Mouse (Mus musculus) right cerebral cortex, postnatal 14 days (tissue): Measurements from ENCODE around the gene Olfr655.

Experiments
- DNase-seq: peaks from one replicate; pipeline ENCODE4 v3.0.0; 2022

The Olfr655 gene

DNA sequence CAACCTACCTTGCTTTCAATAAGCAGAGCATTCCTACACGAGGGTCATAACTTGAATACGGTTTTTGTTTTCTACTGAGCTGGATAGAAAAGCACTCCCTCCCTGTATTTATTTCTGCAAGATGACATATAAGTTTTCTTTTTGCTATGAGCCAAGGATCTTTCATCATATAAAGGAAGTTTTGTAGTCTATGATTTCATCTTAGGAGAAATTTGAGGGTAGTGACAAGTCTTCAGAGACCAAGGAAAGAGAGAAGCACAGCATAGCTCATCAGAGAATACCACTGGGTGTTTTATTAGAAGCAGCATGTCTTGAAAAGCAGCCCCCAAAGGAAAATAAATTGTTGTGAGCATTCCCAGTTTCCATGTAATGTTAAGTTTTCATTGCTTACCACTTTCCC lies at the start of gene Olfr655:
Gene Olfr655 (minus strand): TSS at position 101 of the 400 bp plus-strand sequence.
- DNase-seq, result no peak

DNA sequence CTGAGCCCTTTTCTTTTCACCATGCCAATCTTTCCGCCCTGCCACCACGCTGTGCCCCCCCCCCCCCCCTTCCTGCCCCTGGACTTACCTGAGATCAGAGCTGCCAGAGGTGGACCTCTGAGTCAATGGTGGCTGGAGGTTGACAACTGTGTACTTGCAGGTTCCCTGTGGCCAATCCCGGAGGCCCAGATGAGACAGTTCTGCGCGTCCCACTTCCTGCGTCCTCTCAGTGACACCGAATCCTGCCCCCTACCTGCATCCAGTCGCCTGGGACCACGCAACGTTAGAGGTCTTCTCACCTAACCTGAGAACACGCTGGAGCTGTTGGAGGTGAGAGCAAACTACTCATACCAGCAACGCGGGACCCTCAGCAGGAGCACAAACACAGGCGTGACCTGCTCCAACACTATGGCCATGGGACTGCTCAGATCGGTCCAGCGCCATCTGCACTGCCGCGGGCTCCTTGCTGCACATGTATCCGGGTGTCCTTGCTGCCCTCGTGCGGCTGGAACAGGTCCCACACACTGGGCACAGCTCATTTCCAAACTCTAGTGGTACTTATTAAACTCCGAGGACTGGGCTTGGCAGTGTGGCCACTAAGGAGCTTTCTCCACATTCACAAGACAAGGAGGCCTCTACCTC lies 45.4 kb upstream of the Olfr655 start, which contains the start of gene Olfr658:
Gene Olfr658 (minus strand): TSS at position 465 of the 642 bp plus-strand sequence.
- DNase-seq, result peak; percentile 21

DNA sequence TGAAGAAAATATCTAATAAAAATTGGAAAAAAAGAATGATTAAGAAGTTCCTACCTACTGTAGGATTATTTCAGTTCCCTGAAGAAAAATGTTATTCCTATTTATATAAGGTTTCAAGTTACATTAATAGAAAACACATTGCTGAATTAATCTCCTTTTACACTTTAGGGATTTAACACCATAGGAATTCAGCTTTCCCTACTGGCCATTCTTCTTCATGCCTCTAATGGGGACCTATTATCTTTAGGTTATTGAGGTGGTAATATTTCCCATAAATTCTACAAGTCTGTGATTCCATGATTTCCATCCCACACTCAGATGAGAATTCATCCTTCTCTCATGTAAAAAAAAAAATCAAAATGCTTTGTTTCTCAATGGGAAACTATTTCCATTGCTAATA lies 22.9 kb upstream of the Olfr655 start, which contains the start of gene Olfr657:
Gene Olfr657 (plus strand): TSS at position 301 of the 400 bp plus-strand sequence.
- no peak for DNase-seq

DNA sequence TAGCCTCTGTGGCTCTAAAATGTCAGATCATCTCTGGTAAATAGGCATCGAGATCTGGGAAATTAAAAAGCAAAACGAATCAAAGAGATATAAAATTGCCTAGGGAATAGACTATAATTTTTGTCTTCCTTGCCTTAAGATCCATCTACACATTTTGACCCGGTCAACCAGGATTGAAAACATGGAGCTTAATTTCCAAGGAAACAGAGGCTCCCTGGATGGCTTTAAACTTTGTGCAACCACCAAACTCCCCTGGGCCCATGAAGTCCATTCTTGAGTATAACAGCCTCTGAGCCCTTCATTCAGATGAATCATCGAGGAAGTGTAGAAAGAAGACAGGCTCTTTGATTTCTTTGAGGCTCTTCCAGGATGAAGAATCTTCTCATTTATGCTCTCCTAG lies 12.1 kb upstream of the Olfr655 start, which contains the start of gene Olfr656:
Gene Olfr656 (plus strand): TSS at position 301 of the 400 bp plus-strand sequence.
- DNase-seq, result no peak

DNA sequence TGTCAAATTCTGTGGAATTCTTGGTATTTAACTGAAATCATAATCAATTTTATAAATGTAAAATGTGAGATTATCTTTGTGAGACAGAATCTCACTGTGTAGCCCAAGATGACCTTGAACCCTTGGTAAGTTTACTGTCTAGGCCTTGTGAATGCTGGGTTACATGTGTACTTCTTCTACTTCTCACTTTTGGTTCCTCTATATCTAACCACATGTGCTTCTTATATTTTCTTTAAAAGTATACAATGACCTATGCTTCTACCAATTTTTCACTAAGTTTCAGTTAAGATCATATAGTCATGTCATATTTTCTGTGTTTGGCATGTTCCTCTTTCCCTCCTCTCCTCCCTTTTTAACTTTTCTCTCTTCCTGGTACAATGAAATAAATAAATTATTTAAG lies 3.1 kb upstream of the Olfr655 start:
- no peak for DNase-seq

DNA sequence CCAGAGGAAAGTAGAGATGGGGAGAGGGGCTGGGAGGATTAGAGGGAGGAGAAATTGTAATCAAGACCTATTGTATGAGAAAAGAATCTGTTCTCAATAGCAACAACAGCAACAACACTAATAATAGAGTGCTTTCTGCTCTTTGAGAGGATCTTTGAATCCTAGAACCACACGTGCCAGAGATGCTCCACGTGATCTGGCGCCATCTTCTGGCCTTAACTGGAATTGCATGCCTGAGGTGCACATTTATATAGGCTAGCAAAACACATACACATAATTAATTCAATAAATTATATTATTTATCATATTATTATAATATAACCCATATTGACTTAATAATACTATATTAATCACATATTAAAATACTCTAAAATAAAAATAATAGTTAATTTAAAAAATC lies 1.6 kb upstream of the Olfr655 start:
- no peak for DNase-seq

DNA sequence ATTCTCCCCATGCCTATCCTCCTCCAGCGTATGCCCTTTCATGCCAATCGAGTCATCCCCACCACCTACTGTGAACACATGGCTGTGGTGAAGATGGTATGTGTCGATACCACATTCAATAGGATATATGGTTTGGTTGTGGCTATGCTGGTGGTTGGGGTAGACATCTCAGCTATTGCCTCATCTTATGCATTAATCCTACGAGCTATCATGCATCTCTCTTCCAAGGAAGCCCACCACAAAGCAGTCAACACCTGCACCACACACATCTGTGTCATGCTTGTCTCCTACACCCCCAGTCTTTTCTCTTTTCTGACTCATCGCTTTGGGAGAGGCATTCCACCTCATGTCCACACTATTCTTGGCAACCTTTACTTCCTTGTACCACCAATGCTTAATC lies 13.3 kb downstream of the Olfr655 start:
- no peak for DNase-seq

DNA sequence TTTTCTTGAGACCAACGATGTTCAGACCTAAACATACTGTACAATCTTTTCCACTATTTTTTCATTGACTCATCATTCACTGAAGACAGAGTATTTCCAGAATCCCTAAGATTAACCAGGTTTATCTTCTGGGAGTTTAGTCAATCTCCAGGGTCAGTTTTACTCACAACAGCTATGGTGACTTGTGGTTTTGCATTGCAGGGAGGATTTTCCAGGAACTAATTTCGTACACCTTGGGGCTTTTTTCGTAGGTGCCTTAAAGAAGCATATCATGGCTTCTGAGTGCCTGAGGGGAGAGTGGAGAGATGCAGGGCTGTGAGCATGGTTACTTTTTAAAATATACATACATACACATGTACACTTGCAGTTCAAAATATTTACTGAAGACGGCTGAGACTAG lies 14.9 kb downstream of the Olfr655 start, which contains the start of gene Olfr654:
Gene Olfr654 (plus strand): TSS at position 301 of the 400 bp plus-strand sequence.
- DNase-seq, result no peak

DNA sequence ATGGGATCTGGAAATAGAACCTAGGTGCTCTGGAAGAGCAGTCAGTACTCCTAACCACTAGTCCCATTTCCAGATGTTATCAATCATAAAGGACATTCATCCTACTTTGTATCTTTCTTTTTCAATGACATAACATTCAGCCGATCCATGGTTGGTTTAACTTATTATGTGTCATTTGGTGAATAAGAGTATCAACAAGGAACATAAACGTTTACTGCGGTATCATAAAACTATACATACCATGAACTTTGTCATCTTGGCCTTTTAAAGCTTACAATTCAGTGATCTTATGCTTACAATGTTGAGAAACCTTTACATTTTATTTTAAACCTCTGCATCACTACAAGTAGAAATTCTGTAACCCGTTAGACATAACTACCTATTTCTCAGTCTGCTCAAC lies 20.1 kb downstream of the Olfr655 start:
- DNase-seq, result no peak

DNA sequence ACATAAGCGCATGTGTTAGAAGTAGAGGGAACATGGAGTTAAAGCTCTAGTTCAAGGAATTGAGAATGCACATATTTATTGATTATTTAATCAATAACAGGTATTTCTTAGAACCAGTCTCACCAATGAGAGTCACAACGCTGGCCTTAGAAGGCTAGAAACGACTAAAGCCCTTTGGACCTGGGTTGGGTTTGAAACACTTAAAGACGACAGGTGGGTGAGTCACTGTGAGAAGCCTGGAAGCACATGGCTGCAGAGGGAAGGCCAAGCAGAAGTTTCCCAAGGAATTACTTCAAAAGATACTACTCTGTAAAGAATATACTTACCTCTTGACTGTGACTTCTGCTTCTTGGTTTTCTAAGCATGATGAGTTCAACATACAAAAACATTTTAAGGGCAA lies 20.7 kb downstream of the Olfr655 start:
- no peak for DNase-seq

DNA sequence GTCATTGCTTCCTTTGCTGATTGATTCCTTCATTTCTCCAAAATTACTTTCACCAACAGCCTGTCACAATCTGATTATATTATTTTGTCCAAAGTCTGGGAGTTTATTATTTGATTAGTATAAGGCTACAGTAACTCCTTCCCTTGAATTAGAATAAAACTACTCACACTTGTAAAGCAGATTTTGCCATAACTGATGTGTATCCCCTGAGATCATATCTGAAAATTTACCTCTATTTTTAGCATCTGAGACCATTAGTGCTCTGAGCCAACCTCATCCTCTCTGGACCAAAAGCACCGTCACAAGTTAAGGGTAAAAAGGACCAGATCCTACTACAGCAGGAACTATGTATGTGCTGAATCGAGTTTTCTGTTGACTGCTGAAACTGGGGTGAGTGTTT lies 24.6 kb downstream of the Olfr655 start, which contains the start of gene Olfr653:
Gene Olfr653 (plus strand): TSS at position 301 of the 400 bp plus-strand sequence.
- DNase-seq, result no peak

DNA sequence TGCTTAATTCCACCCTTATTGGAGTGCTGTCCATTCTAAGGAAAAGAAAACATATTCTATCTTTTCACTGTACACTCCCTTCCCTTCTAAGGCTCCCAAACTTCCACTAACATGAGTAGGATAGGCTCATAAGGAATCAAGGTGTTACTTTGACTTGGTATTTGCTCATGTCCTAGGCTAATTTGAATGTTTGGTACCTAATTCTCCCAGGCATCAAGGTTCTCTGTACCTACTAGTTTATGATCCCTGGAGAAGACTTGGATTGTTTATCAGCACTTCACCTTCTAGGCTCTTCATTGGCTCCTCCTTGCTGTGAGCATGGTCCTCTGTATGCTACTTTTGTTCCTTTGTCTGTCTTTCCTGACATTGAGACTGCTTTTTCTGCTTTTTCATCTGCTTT lies 41.0 kb downstream of the Olfr655 start, which contains the start of gene Olfr652:
Gene Olfr652 (plus strand): TSS at position 301 of the 400 bp plus-strand sequence.
- no peak for DNase-seq

DNA sequence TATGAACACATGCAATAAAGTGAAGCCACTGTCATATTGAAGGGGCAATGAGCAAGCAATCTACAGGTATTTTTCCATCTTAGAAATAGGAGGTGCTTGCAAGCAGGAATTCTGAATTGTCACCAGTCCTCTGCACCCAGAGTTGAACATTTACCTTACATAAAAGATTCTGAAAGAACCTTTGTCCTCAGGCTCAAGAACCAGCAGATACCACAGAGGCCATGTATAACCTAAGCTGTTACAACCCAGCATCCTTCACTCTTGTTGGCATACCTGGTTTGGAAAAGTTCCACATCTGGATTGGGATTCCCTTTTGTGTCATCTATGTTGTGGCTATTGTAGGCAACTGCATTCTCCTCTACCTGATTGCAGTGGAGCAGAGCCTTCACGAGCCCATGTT lies 48.9 kb downstream of the Olfr655 start:
- DNase-seq, result no peak

DNA sequence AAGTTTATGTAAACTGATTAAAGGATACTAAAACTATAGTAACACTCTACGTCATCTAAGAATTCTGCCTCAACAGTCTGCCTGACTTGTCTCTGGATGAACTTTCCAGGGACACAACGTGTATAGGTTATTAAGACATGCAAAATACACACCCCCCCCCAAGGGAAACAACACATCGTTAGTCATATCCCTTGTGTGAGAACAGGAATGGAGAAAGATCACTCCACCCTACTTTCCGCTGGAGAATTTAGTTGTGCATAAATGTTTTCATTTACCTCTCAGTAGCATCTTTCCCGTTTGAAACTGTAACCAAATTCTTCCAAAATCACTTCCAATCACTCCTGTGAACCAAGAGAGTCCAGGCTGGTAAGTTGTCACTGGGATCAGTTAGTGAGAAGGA lies 51.7 kb downstream of the Olfr655 start, which contains the start of gene Olfr651:
Gene Olfr651 (plus strand): TSS at position 301 of the 400 bp plus-strand sequence.
- no peak for DNase-seq
